Mouse (Mus musculus) gastrocnemius, adult 2 months (tissue): ENCODE data around the gene Nes. TPM values are rescaled to one million over a fixed set of nuclear protein-coding genes. Genes with fewer than 3 reads are reported as not detected.

Experiments used
- DNase-seq: peaks from one replicate; pipeline ENCODE4 v3.0.0; 2022
- H3K27ac ChIP-seq: fragments of 200-600 bp; 2 replicates; pipeline ENCODE4 v1.8.1; 2022; ENCODE audit warnings: mild to moderate bottlenecking
- H3K4me3 ChIP-seq: fragments of 200-600 bp; 2 replicates; pipeline ENCODE4 v1.8.1; 2022; ENCODE audit warnings: mild to moderate bottlenecking, moderate library complexity
- CTCF ChIP-seq: fragments of 200-600 bp; IDR thresholded peaks from 2 replicates; pipeline ENCODE4 v1.8.1; 2022; ENCODE audit warnings: antibody characterized with exemption, mild to moderate bottlenecking, moderate library complexity
- intact Hi-C: fragments of 180-260 bp; cut with DNase I; formaldehyde crosslinking; loops from one replicate; pipeline ENCODE4 v1.15.1; 2025
- total RNA-seq, 2 experiments: library from RNA; stranded (reverse); gene quantifications; 2 replicates each; pipeline ENCODE4 v1.2.3; 2021

The Nes gene
- total RNA-seq, 2 experiments from 2014 or later, result 9.1 to 17.2 TPM

- Histone ChIP-seq H3K27ac (no peak overlapping the region), H3K4me3 (no peak overlapping the region)
- DNase-seq, result no peak
- intact Hi-C loops, result no loop called here
- no peak for TF ChIP-seq CTCF
Measured at GRCm38 (mm10) chr3:87958476-87958875, 12.4 kb upstream of the Nes start.

DNA sequence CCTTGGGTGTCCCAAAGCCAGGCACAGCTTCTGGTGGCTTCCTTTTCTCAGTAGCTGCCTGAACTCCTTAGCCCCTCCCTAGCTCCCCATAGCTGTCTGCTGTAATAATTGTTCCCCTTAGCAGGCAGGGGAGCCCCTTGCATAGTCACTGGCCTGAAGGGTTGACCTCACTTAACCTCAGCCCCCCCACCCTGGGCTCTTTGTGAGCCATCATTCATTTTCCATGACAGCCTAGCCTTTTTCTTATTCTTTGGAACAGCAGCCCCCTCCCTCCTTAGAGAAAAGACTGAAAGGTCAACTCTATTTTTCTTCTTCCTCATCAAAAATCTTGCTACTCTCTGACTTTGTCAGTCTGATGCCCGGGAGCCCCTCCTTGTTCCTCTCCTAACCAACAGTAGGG, 11.9 kb upstream of the Nes start:
- intact Hi-C loops, result no loop called here
- DNase-seq, result no peak
- no peak for TF ChIP-seq CTCF
- H3K4me3 ChIP-seq, result no peak overlapping the region
- no peak overlapping the region for H3K27ac ChIP-seq

GRCm38 (mm10) chr3:87959371-87959770, 11.5 kb upstream of the Nes start:
- H3K27ac ChIP-seq, result no peak overlapping the region
- intact Hi-C loops, result no loop called here
- no peak for DNase-seq
- H3K4me3 ChIP-seq, result no peak overlapping the region
- no peak for TF ChIP-seq CTCF

GRCm38 (mm10) chr3:87960191-87960585, 10.7 kb upstream of the Nes start:
- Histone ChIP-seq H3K27ac (peak overlapping the region; percentile 84), H3K4me3 (peak overlapping the region; percentile 71)
- TF ChIP-seq CTCF, result no peak
- DNase-seq, result no peak
- intact Hi-C loops, result no loop called here

GRCm38 (mm10) chr3:87960586-87961191, 10.2 kb upstream of the Nes start:
- intact Hi-C loops, result loop anchor here (1.0 kb wide), 1 partner anchor 25 kb away; no protein-coding TSS in a partner anchor
- H3K4me3 ChIP-seq, result peak overlapping the region; percentile 71
- peak; percentile 96 for TF ChIP-seq CTCF
- H3K27ac ChIP-seq, result peak overlapping the region; percentile 84
- peak; percentile 91 for DNase-seq

GRCm38 (mm10) chr3:87970184-87970938, 517 bp upstream of the Nes start:
- intact Hi-C loops, result loop anchor here (1.0 to 5.0 kb wide), 2 partner anchors 17 to 38 kb away; partner anchors contain the start of genes Isg20l2 and Rrnad1
- TF ChIP-seq CTCF, result peak; percentile 91
- Histone ChIP-seq H3K27ac (peak overlapping the region; percentile 84), H3K4me3 (peak overlapping the region; percentile 71)
- DNase-seq, result peak; percentile 63

- no peak for TF ChIP-seq CTCF
- intact Hi-C loops, result loop anchor here (5.0 kb wide), 1 partner anchor 39 kb away; the partner anchor contains the start of genes Isg20l2 and Rrnad1
- peak overlapping the region; percentile 84 for H3K27ac ChIP-seq
- no peak for DNase-seq
- peak overlapping the region; percentile 71 for H3K4me3 ChIP-seq
Measured at GRCm38 (mm10) chr3:87971489-87972202, 768 bp downstream of the Nes start.

- no peak for TF ChIP-seq CTCF
- DNase-seq, result peak; percentile 11
- intact Hi-C loops, result loop anchor here (5.0 kb wide), 1 partner anchor 40 kb away; the partner anchor contains the start of genes Isg20l2 and Rrnad1
- Histone ChIP-seq H3K4me3 (peak overlapping the region; percentile 71), H3K27ac (peak overlapping the region; percentile 84)
Measured at GRCm38 (mm10) chr3:87972203-87972664, 1.4 kb downstream of the Nes start.

- intact Hi-C loops, result loop anchor here (5.0 kb wide), 1 partner anchor 40 kb away; the partner anchor contains the start of genes Isg20l2 and Rrnad1
- peak overlapping the region; percentile 84 for H3K27ac ChIP-seq
Measured at GRCm38 (mm10) chr3:87972776-87973175, 1.9 kb downstream of the Nes start.

GRCm38 (mm10) chr3:87973593-87974380, 2.9 kb downstream of the Nes start:
- TF ChIP-seq CTCF, result no peak
- intact Hi-C loops, result loop anchor here (5.0 kb wide), 1 partner anchor 41 kb away; the partner anchor contains the start of genes Isg20l2 and Rrnad1
- DNase-seq, result peak; percentile 18
- peak overlapping the region; percentile 71 for H3K4me3 ChIP-seq
- peak overlapping the region; percentile 84 for H3K27ac ChIP-seq

More at GRCm38 (mm10) chr3:87972776-87973175, 1.9 kb downstream of the Nes start:
- DNase-seq, result peak; percentile 15
- TF ChIP-seq CTCF, result no peak
- peak overlapping the region; percentile 71 for H3K4me3 ChIP-seq

GRCm38 (mm10) chr3:87974381-87974987, 3.6 kb downstream of the Nes start:
- Histone ChIP-seq H3K27ac (peak overlapping the region; percentile 84), H3K4me3 (peak overlapping the region; percentile 71)
- no peak for TF ChIP-seq CTCF
- intact Hi-C loops, result loop anchor here (5.0 kb wide), 1 partner anchor 42 kb away; the partner anchor contains the start of genes Isg20l2 and Rrnad1
- peak; percentile 51 for DNase-seq
